Mouse (Mus musculus): ENCODE measurements around the gene Lrrc28. TPM values are rescaled to one million over a fixed set of nuclear protein-coding genes. Genes with fewer than 3 reads are reported as not detected.

Lrrc28 gene
- total and polyA plus RNA-seq, 3 experiments: 14.1 to 20.5 (median 16.4) TPM

DNA sequence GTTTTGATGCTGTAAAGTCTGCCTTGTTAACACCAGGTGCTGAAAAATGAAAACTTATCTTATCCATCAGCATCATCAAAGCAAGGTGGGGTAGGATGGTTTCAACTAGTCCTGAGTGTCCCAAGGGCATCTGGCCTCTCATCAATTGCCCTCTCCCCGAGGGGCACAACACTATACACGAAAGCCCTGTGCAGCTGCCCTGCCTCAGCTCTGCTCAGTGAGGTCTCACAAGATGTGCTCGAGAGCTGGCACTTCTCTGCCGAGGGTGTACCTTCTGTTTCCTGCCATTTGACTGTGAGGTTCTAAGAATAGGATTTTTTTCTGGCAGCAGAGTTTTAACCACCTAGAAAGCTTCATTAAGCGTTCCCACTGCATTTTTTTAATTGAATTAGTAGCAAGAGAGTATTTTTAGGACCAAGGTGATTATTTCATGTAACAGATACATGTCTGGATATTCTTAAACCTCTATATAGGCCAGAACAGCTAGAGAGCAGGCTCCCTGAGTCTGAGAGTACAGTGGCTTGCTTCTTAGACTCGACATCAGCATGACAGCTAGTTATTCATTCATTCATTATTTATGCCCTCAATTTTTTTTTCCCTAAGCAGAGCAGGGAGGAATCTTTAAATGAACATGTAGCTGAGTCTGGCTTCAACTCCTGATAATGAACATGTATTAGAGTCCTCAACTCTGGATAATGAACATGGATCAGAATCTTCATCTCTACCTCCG, 141.6 kb downstream of the Lrrc28 start:
- H3K27me3 ChIP-seq (ENCODE audit: control insufficient read depth, insufficient read depth, low read length): no peaks in the 10 kb centered on the region
- WGBS: 37% methylated on average over 7 of the region's 7 CpGs
- peak in 1 of 2 experiments; percentile 32 for DNase-seq
- no peaks in the 10 kb centered on the region for H3K36me3 ChIP-seq (ENCODE audit: control insufficient read depth, insufficient read depth, low read length)
- H3K4me3 ChIP-seq: no peak overlapping the region
- no peak overlapping the region for H3K9ac ChIP-seq (ENCODE audit: low read depth, low read length)
- H3K79me2 ChIP-seq (replicated peaks; ENCODE audit: control insufficient read depth, insufficient read depth, low read length): no peaks in the 10 kb centered on the region
- H3K27ac ChIP-seq: no peak overlapping the region; the same call in 1 of the 2 replicates
- intact Hi-C loops (cut with DNase I): loop anchor here (5.0 kb wide), 1 partner anchor 41 kb away; no protein-coding TSS in a partner anchor
- peaks cover 4% of the 10 kb centered on the region for H3K4me1 ChIP-seq (ENCODE audit: control insufficient read depth, insufficient read depth, low read length)
- TF ChIP-seq CTCF (IDR thresholded peaks at IDR 0.05): no peak
- no peak for TF ChIP-seq POLR2A (IDR thresholded peaks at IDR 0.05; ENCODE audit: insufficient read depth, low read depth, low read length)
- no peak for TF ChIP-seq EP300 (IDR thresholded peaks at IDR 0.05; ENCODE audit: insufficient read depth, low read depth, low read length)

DNA sequence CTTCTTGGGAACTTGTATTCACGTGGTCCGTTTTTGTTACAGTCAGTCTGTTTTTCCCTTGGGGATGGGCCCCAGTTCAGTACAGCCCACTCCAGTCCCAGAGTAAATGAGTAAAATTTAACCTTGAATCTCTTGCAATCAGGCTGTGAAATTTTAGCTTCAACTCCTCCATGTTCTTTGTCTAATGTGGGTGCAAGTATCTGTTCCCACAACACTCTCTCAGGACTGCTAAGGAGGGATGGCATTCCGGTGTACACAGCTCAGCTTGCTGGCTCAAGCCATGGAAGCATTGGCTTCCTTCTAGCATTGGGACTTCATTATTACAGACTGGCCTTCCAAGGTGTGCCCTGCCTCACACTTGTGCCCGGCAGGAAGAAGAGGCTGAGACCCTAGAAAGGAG, 142.4 kb downstream of the Lrrc28 start:
- H3K36me3 ChIP-seq (ENCODE audit: control insufficient read depth, insufficient read depth, low read length): no peaks in the 10 kb centered on the region
- peaks cover 4% of the 10 kb centered on the region for H3K4me1 ChIP-seq (ENCODE audit: control insufficient read depth, insufficient read depth, low read length)
- no peak overlapping the region for H3K4me3 ChIP-seq
- 69% methylated on average over 4 of the region's 4 CpGs for WGBS
- no peak for TF ChIP-seq EP300 (IDR thresholded peaks at IDR 0.05; ENCODE audit: insufficient read depth, low read depth, low read length)
- no peak for TF ChIP-seq POLR2A (IDR thresholded peaks at IDR 0.05; ENCODE audit: insufficient read depth, low read depth, low read length)
- no peak for TF ChIP-seq CTCF (IDR thresholded peaks at IDR 0.05)
- intact Hi-C loops (cut with DNase I): loop anchor here (5.0 kb wide), 1 partner anchor 40 kb away; no protein-coding TSS in a partner anchor
- no peak overlapping the region for H3K27ac ChIP-seq
- H3K9ac ChIP-seq (ENCODE audit: low read depth, low read length): no peak overlapping the region
- no peaks in the 10 kb centered on the region for H3K27me3 ChIP-seq (ENCODE audit: control insufficient read depth, insufficient read depth, low read length)
- no peaks in the 10 kb centered on the region for H3K79me2 ChIP-seq (replicated peaks; ENCODE audit: control insufficient read depth, insufficient read depth, low read length)
- no peak for DNase-seq

DNA sequence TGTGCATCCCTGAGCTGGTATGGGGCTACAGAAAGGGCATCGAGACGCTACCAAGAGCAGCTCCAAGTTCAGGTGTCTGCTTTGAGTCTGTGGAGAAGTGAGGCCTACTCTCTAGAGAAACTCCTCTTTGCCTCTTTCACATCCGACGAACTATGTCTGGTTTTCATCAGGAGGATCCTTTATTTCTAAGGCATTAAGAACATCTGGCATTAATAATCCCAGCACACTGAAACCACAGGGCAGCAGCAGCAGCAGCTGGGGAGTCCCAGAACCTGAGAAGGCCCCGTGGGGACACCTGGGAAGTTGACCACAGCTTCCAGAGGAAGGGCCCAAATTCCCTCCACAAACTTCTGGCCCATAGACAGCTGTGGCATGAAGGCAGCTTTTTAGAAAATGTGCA, 144.2 kb downstream of the Lrrc28 start:
- WGBS: 84% methylated on average over 5 of the region's 5 CpGs
- intact Hi-C loops (cut with DNase I): loop anchor here (5.0 kb wide), 1 partner anchor 39 kb away; no protein-coding TSS in a partner anchor

DNA sequence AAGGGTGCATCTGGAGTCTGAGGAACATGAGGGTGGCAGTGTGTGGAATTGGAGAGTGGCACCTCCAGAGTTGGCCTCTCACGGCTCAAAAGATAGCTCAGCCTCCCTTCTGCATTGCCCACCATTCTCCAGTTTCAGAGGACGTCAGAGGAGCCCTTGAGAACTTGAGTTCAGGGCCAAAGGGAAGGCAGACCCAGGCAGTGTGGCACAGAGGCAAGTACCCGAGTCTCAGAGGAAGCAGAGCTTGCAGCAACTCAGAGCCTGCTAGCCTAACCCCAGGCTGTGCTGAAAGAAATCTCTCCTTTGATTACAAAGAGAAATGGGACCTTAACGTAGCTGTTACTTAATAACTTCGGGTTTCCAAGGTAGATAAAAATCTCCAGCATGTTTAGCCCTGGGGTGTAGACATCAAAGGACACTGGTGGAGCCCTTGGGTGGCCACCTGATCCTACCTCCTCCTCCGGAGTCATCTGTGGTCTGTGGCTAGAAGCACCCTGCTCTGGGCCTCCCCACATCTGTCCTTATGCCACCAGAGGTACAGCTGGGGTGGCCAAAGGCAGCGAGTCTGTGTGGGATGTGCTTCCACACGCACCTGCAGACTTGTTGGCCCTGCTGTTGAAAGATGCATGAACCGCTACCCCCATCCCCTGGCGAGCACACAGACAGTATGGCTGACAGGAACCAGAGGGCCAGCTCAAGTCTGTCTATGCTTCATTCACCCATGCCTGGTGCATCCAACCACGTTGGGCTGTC, 144.8 kb downstream of the Lrrc28 start:
- H3K27ac ChIP-seq: no peak overlapping the region
- no peak overlapping the region for H3K4me3 ChIP-seq
- H3K36me3 ChIP-seq (ENCODE audit: control insufficient read depth, insufficient read depth, low read length): no peaks in the 10 kb centered on the region
- TF ChIP-seq CTCF (IDR thresholded peaks at IDR 0.05) (no peak), EP300 (IDR thresholded peaks at IDR 0.05; ENCODE audit: insufficient read depth, low read depth, low read length) (no peak), POLR2A (IDR thresholded peaks at IDR 0.05; ENCODE audit: insufficient read depth, low read depth, low read length) (no peak)
- no peak overlapping the region for H3K9ac ChIP-seq (ENCODE audit: low read depth, low read length)
- peaks cover 4% of the 10 kb centered on the region for H3K4me1 ChIP-seq (ENCODE audit: control insufficient read depth, insufficient read depth, low read length)
- no peak for DNase-seq
- intact Hi-C loops (cut with DNase I): loop anchor here (5.0 kb wide), 1 partner anchor 38 kb away; no protein-coding TSS in a partner anchor
- no peaks in the 10 kb centered on the region for H3K27me3 ChIP-seq (ENCODE audit: control insufficient read depth, insufficient read depth, low read length)
- WGBS: 82% methylated on average over 11 of the region's 11 CpGs
- H3K79me2 ChIP-seq (replicated peaks; ENCODE audit: control insufficient read depth, insufficient read depth, low read length): no peaks in the 10 kb centered on the region

More for the DNA sequence above, 144.2 kb downstream of the Lrrc28 start:
- peaks cover 4% of the 10 kb centered on the region for H3K4me1 ChIP-seq (ENCODE audit: control insufficient read depth, insufficient read depth, low read length)
- H3K27me3 ChIP-seq (ENCODE audit: control insufficient read depth, insufficient read depth, low read length): no peaks in the 10 kb centered on the region
- no peak for DNase-seq
- H3K9ac ChIP-seq (ENCODE audit: low read depth, low read length): no peak overlapping the region
- no peak overlapping the region for H3K27ac ChIP-seq
- TF ChIP-seq CTCF (IDR thresholded peaks at IDR 0.05) (no peak), POLR2A (IDR thresholded peaks at IDR 0.05; ENCODE audit: insufficient read depth, low read depth, low read length) (no peak), EP300 (IDR thresholded peaks at IDR 0.05; ENCODE audit: insufficient read depth, low read depth, low read length) (no peak)
- H3K79me2 ChIP-seq (replicated peaks; ENCODE audit: control insufficient read depth, insufficient read depth, low read length): no peaks in the 10 kb centered on the region
- no peaks in the 10 kb centered on the region for H3K36me3 ChIP-seq (ENCODE audit: control insufficient read depth, insufficient read depth, low read length)
- H3K4me3 ChIP-seq: no peak overlapping the region

DNA sequence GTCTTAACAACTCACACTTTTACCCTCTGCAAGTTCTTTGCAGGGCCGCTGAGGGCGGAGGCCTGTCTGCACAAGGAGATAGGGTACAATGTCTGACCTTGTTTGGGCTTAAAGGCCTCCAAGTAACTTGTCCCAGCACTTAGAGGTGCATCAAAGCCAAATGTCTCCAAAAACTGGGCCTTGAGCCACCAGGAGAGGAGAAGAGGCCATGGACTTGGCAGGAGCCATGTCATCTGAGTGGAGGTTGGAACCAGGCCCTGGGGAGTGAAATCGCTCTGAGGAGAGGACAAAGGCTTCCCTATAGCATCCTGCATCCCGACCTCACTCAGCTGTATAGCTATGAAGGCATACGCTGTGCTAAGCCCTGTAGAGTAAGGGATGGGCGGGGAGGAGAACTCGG, 145.6 kb downstream of the Lrrc28 start:
- intact Hi-C loops (cut with DNase I): no loop called here
- no peak overlapping the region for H3K4me3 ChIP-seq
- TF ChIP-seq POLR2A (IDR thresholded peaks at IDR 0.05; ENCODE audit: insufficient read depth, low read depth, low read length) (no peak), EP300 (IDR thresholded peaks at IDR 0.05; ENCODE audit: insufficient read depth, low read depth, low read length) (0 out of 2 replicates have a peak, but pooled peaks have one; percentile 43)
- peaks cover 4% of the 10 kb centered on the region for H3K4me1 ChIP-seq (ENCODE audit: control insufficient read depth, insufficient read depth, low read length)
- DNase-seq: peak; percentile 69 to 83
- H3K27me3 ChIP-seq (ENCODE audit: control insufficient read depth, insufficient read depth, low read length): no peaks in the 10 kb centered on the region
- no peaks in the 10 kb centered on the region for H3K36me3 ChIP-seq (ENCODE audit: control insufficient read depth, insufficient read depth, low read length)
- no peak overlapping the region for H3K27ac ChIP-seq
- 67% methylated on average over 7 of the region's 7 CpGs for WGBS
- H3K9ac ChIP-seq (ENCODE audit: low read depth, low read length): no peak overlapping the region
- no peaks in the 10 kb centered on the region for H3K79me2 ChIP-seq (replicated peaks; ENCODE audit: control insufficient read depth, insufficient read depth, low read length)
